Mouse (Mus musculus) cortical plate, adult 2 months (tissue): ENCODE measurements at regions not wholly inside any gene's neighbourhood (a gene's known extent, or its start where the extent isn't known, plus 50 kb on each side); places are given as distances from the start of the nearest gene placed in this dataset.

Source experiments
- CTCF ChIP-seq: fragments of 200-500 bp; IDR thresholded peaks from 2 replicates; pipeline ENCODE4 v1.5.1; 2011; ENCODE audit warnings: mild to moderate bottlenecking, control low read depth, low read length; ENCODE audit not compliant: insufficient read depth; ENCODE audit errors: extremely low read depth
- POLR2A ChIP-seq: fragments of 200-500 bp; IDR thresholded peaks from 2 replicates; pipeline ENCODE4 v1.6.1; 2011; ENCODE audit warnings: mild to moderate bottlenecking, low read length, control low read depth; ENCODE audit not compliant: insufficient read depth; ENCODE audit errors: extremely low read depth

GRCm38 (mm10) chr15:96098821-96099220 is 188.5 kb upstream of the Arid2 start:
- no peak for TF ChIP-seq CTCF
- TF ChIP-seq POLR2A: no peak
